Mouse (Mus musculus) heart, postnatal 0 days (tissue): Measurements from ENCODE around the gene Cpsf4. TPM values are rescaled to one million over a fixed set of nuclear protein-coding genes. Genes with fewer than 3 reads are reported as not detected.

ENCODE experiments used
- ATAC-seq: fragments of 200-750 bp; cut with Nextera tagmentation; 2 replicates; pipeline ENCODE4 v1.8.0; 2017; ENCODE audit warnings: low read depth, moderate number of reproducible peaks, moderate library complexity; ENCODE audit not compliant: insufficient read depth
- DNase-seq: peaks from one replicate; pipeline ENCODE4 v3.0.0-alpha.2; 2016; ENCODE audit warnings: low spot score
- H3K27ac ChIP-seq: fragments of 300-500 bp; sonication (generic); 2 replicates; pipeline ENCODE4 v1.5.1; 2014; ENCODE audit warnings: low read depth, mild to moderate bottlenecking
- H3K27me3 ChIP-seq: fragments of 300-500 bp; sonication (generic); 2 replicates; pipeline ENCODE4 v1.6.1; 2014; ENCODE audit warnings: low read length, mixed read lengths; ENCODE audit not compliant: control insufficient read depth, insufficient read depth
- H3K36me3 ChIP-seq: fragments of 300-500 bp; sonication (generic); replicated peaks from 2 replicates; pipeline ENCODE4 v1.6.1; 2014; ENCODE audit warnings: low read length, mixed read lengths; ENCODE audit not compliant: control insufficient read depth, insufficient read depth
- H3K4me1 ChIP-seq: fragments of 300-500 bp; sonication (generic); 2 replicates; pipeline ENCODE4 v1.6.1; 2014; ENCODE audit warnings: antibody characterized with exemption; ENCODE audit not compliant: control insufficient read depth, insufficient read depth
- H3K4me2 ChIP-seq: fragments of 300-500 bp; sonication (generic); 2 replicates; pipeline ENCODE4 v1.6.1; 2014; ENCODE audit warnings: low read depth, mild to moderate bottlenecking, low read length, moderate library complexity
- H3K4me3 ChIP-seq: fragments of 300-500 bp; sonication (generic); 2 replicates; pipeline ENCODE4 v1.5.1; 2014; ENCODE audit warnings: low read depth, low read length
- H3K9ac ChIP-seq: fragments of 300-500 bp; sonication (generic); replicated peaks from 2 replicates; pipeline ENCODE4 v1.6.1; 2014; ENCODE audit warnings: low read depth, low read length, mixed read lengths
- H3K9me3 ChIP-seq: fragments of 300-500 bp; sonication (generic); replicated peaks from 2 replicates; pipeline ENCODE4 v1.6.1; 2016; ENCODE audit warnings: low read length; ENCODE audit not compliant: control insufficient read depth
- CTCF ChIP-seq: IDR thresholded peaks from 2 replicates; pipeline ENCODE4 v1.5.1; 2016; ENCODE audit warnings: antibody characterized with exemption, control low read depth, low read depth
- EP300 ChIP-seq: IDR thresholded peaks from 2 replicates; pipeline ENCODE4 v1.6.1; 2016; ENCODE audit warnings: antibody characterized with exemption, low read depth
- WGBS: fragments of 180-500 bp; shearing (Covaris S2); extraction: QIAGEN DNeasy Blood & Tissue Kit; methylation state at CpG from one replicate; pipeline ENCODE4 v1.1.7; 2014; 5-methylcytosine and 5-hydroxymethylcytosine counted together
- polyA plus RNA-seq: library from polyadenylated mRNA; unstranded; fragments of >200 nt; fragmentation: Nextera tagmentation; extraction: Ambion mirVana; gene quantifications from 2 replicates; pipeline ENCODE4 v1.2.1, GENCODE M21; 2015
- total RNA-seq: library from RNA; depleted of rRNA; stranded (reverse); fragments of >200 nt; gene quantifications from 2 replicates; pipeline ENCODE4 v1.2.3, GENCODE M21; 2014; ENCODE audit warnings: low replicate concordance

The Cpsf4 gene
- total and polyA plus RNA-seq, 2 experiments from 2014 or later: 14.5 to 21.5 TPM

GRCm38 (mm10) chr5:145152690-145153089 lies 14.3 kb upstream of the Cpsf4 start:
- WGBS: 90% methylated on average over 5 of the region's 5 CpGs
- Histone ChIP-seq H3K4me1 (no peaks in the 10 kb centered on the region), H3K36me3 (peaks cover 93% of the 10 kb centered on the region), H3K4me3 (no peak overlapping the region), H3K27ac (no peak overlapping the region), H3K9ac (no peak overlapping the region), H3K9me3 (no peaks in the 10 kb centered on the region), H3K27me3 (no peaks in the 10 kb centered on the region), H3K4me2 (no peak overlapping the region)
- TF ChIP-seq EP300 (no peak), CTCF (no peak)
- ATAC-seq: no peak
- DNase-seq: no peak

- Histone ChIP-seq H3K9ac (no peak overlapping the region), H3K36me3 (peaks cover 63% of the 10 kb centered on the region), H3K27me3 (no peaks in the 10 kb centered on the region), H3K27ac (no peak overlapping the region), H3K4me2 (no peak overlapping the region), H3K4me1 (peaks cover 12% of the 10 kb centered on the region), H3K9me3 (no peaks in the 10 kb centered on the region), H3K4me3 (no peak overlapping the region)
- WGBS: 93% methylated on average over 14 of the region's 14 CpGs
- no peak for ATAC-seq
- TF ChIP-seq CTCF (no peak), EP300 (no peak)
- no peak for DNase-seq
These were observed 5.7 kb upstream of the Cpsf4 start for GRCm38 (mm10) chr5:145161361-145161760.

- Histone ChIP-seq H3K9me3 (no peaks in the 10 kb centered on the region), H3K27me3 (no peaks in the 10 kb centered on the region), H3K4me3 (peak overlapping the region; percentile 12), H3K4me2 (peak overlapping the region; percentile 46), H3K4me1 (peaks cover 24% of the 10 kb centered on the region), H3K27ac (peak overlapping the region; percentile 70), H3K36me3 (peaks cover 34% of the 10 kb centered on the region), H3K9ac (peak overlapping the region; percentile 35; the same call in 1 of the 2 replicates)
- TF ChIP-seq CTCF (no peak), EP300 (no peak)
- ATAC-seq (no peak), DNase-seq (peak; percentile 24)
- WGBS: 28% methylated on average over 3 of the region's 3 CpGs
These were observed 2.3 kb upstream of the Cpsf4 start for GRCm38 (mm10) chr5:145164710-145165109.

- peak overlapping the region; percentile 35; the same call in 1 of the 2 replicates for H3K9ac ChIP-seq
- peak overlapping the region; percentile 12; the same call in 1 of the 2 replicates for H3K4me3 ChIP-seq
- ATAC-seq: no peak
- peak overlapping the region; percentile 70 for H3K27ac ChIP-seq
- TF ChIP-seq EP300 (no peak), CTCF (no peak)
- H3K4me2 ChIP-seq: peak overlapping the region; percentile 46
- 74% methylated on average over 15 of the region's 15 CpGs for WGBS
- DNase-seq: no peak
- no peaks in the 10 kb centered on the region for H3K27me3 ChIP-seq
- H3K36me3 ChIP-seq: peaks cover 29% of the 10 kb centered on the region; the same call in 1 of the 2 replicates
- peaks cover 24% of the 10 kb centered on the region for H3K4me1 ChIP-seq
- H3K9me3 ChIP-seq: no peaks in the 10 kb centered on the region
These were observed 1.8 kb upstream of the Cpsf4 start for GRCm38 (mm10) chr5:145165184-145165583.

- under 1% methylated on average over 27 of the region's 28 CpGs for WGBS
- Histone ChIP-seq H3K4me3 (peak overlapping the region; percentile 79), H3K4me2 (peak overlapping the region; percentile 81), H3K9me3 (no peaks in the 10 kb centered on the region), H3K36me3 (peaks cover 33% of the 10 kb centered on the region), H3K27ac (peak overlapping the region; percentile 68), H3K4me1 (peaks cover 24% of the 10 kb centered on the region), H3K27me3 (no peaks in the 10 kb centered on the region), H3K9ac (peak overlapping the region; percentile 94)
- DNase-seq (no peak), ATAC-seq (peak; percentile 7; the same call in 1 of the 2 replicates)
- TF ChIP-seq EP300 (peak; percentile 3; the same call in 1 of the 2 replicates), CTCF (no peak)
These were observed 271 bp downstream of the Cpsf4 start for GRCm38 (mm10) chr5:145167306-145167661.

GRCm38 (mm10) chr5:145178461-145178980 lies 11.5 kb downstream of the Cpsf4 start:
- H3K9me3 ChIP-seq: no peaks in the 10 kb centered on the region
- peaks cover 94% of the 10 kb centered on the region for H3K36me3 ChIP-seq
- no peak overlapping the region for H3K4me2 ChIP-seq
- H3K27ac ChIP-seq: no peak overlapping the region
- no peak overlapping the region for H3K9ac ChIP-seq
- WGBS: 85% methylated on average over 18 of the region's 18 CpGs
- ATAC-seq (no peak), DNase-seq (no peak)
- H3K4me3 ChIP-seq: no peak overlapping the region
- no peaks in the 10 kb centered on the region for H3K27me3 ChIP-seq
- no peaks in the 10 kb centered on the region for H3K4me1 ChIP-seq
- TF ChIP-seq CTCF (no peak), EP300 (no peak)
